Comparison of ENCODE assay signal across 9 mouse cellular contexts in genomic region chr11:106514446-106514845, GRCm38 (mm10). TPM values are rescaled to one million over a fixed set of nuclear protein-coding genes. Genes with fewer than 3 reads are reported as not detected.
A peak's percentile ranks its signal among the peaks of the same experiment; 100 is the strongest.
DNase-seq lines count a peak whose midpoint lies in the region; ATAC-seq and TF ChIP-seq lines count a peak whose summit lies in the region.
"Had no signal": no experiment of that assay in that cellular context is flagged by ENCODE, and none has a peak within 500 bp of the region (broad histone marks: within the 10 kb centered on the region; RNA-seq: fewer than 3 reads in every experiment).

No protein-coding gene starts in this region.

- DNase-seq in forebrain, embryonic 10.5 days (ENCODE audit: extremely low spot score, low spot score) = no peak
- no peak for DNase-seq in forebrain, embryonic 14.5 days (ENCODE audit: low spot score)
- DNase-seq in lung, postnatal 0 days (ENCODE audit: low spot score) = peak; percentile 56
- DNase-seq in lung, postnatal 36 days = no peak
- DNase-seq in kidney, postnatal 0 days (ENCODE audit: low spot score) = peak; percentile 78
- DNase-seq in cerebellum, postnatal 10 days = no peak
- no peak for DNase-seq in left cerebral cortex, postnatal 4 days

- intact Hi-C loops in left cerebral cortex, postnatal 4 days (cut with DNase I) = loop anchor here (5.0 kb wide), 2 partner anchors 98 to 113 kb away; partner anchors contain the start of gene Tex2

- peaks cover 12% of the 10 kb centered on the region for H3K36me3 ChIP-seq in forebrain, embryonic 10.5 days (replicated peaks)
- peaks cover 12% of the 10 kb centered on the region; the same call in 1 of the 2 replicates for H3K36me3 ChIP-seq in forebrain, embryonic 14.5 days (ENCODE audit: control insufficient read depth, insufficient read depth, low read length)
- peaks cover 10% of the 10 kb centered on the region for H3K36me3 ChIP-seq in lung, postnatal 0 days (ENCODE audit: insufficient read depth, low read length)
- no peaks in the 10 kb centered on the region for H3K36me3 ChIP-seq in kidney, postnatal 0 days (ENCODE audit: insufficient read depth, low read length)
- 0 out of 2 replicates have a peak, but pooled peaks cover 1% of the 10 kb centered on the region for H3K36me3 ChIP-seq in stomach, embryonic 16.5 days (ENCODE audit: control insufficient read depth, insufficient read depth, low read length)

- ATAC-seq in forebrain, embryonic 14.5 days = no peak
- peak; percentile 30; the same call in 1 of the 2 replicates for ATAC-seq in lung, postnatal 0 days
- peak; percentile 49; the same call in 1 of the 2 replicates for ATAC-seq in kidney, postnatal 0 days (replicated peaks; ENCODE audit: low FRiP score, low read depth)
- ATAC-seq in stomach, embryonic 16.5 days (ENCODE audit: insufficient read depth, low FRiP score) = peak; percentile 58

- TF ChIP-seq CTCF in lung, postnatal 0 days (IDR thresholded peaks at IDR 0.05) = no peak
- no peak for TF ChIP-seq CTCF in kidney, postnatal 0 days (IDR thresholded peaks at IDR 0.05; ENCODE audit: low read depth)

- no peak overlapping the region for H3K4me2 ChIP-seq in forebrain, embryonic 14.5 days (ENCODE audit: low read length)
- H3K4me2 ChIP-seq in lung, postnatal 0 days (replicated peaks; ENCODE audit: low read depth, low read length) = no peak overlapping the region
- no peak overlapping the region for H3K4me2 ChIP-seq in kidney, postnatal 0 days (ENCODE audit: low read length)
- H3K4me2 ChIP-seq in stomach, embryonic 16.5 days (ENCODE audit: low read depth, low read length) = no peak overlapping the region
- H3K4me2 ChIP-seq: lung, embryonic 15.5 days had no signal

- H3K27ac ChIP-seq in forebrain, embryonic 10.5 days = peak overlapping the region; percentile 56; the same call in 1 of the 2 replicates
- H3K27ac ChIP-seq in forebrain, embryonic 14.5 days (ENCODE audit: low read depth, low read length) = no peak overlapping the region
- H3K27ac ChIP-seq in lung, postnatal 0 days (ENCODE audit: low read length) = 0 out of 2 replicates have a peak overlapping the region, but pooled peaks have one; percentile 9
- peak overlapping the region; percentile 31; the same call in 1 of the 2 replicates for H3K27ac ChIP-seq in kidney, postnatal 0 days
- no peak overlapping the region for H3K27ac ChIP-seq in stomach, embryonic 16.5 days (ENCODE audit: low read length)
- H3K27ac ChIP-seq: lung, embryonic 15.5 days had no signal

- H3K27me3 ChIP-seq in forebrain, embryonic 10.5 days (ENCODE audit: poor library complexity, severe bottlenecking) = 0 out of 2 replicates have a peak, but pooled peaks cover 3% of the 10 kb centered on the region
- no peaks in the 10 kb centered on the region for H3K27me3 ChIP-seq in forebrain, embryonic 14.5 days (replicated peaks; ENCODE audit: control insufficient read depth, insufficient read depth, low read length)
- H3K27me3 ChIP-seq in lung, postnatal 0 days (replicated peaks; ENCODE audit: insufficient read depth, low read length) = no peaks in the 10 kb centered on the region
- H3K27me3 ChIP-seq in kidney, postnatal 0 days (ENCODE audit: insufficient read depth, low read length) = no peaks in the 10 kb centered on the region
- no peaks in the 10 kb centered on the region for H3K27me3 ChIP-seq in stomach, embryonic 16.5 days (ENCODE audit: control insufficient read depth, insufficient read depth, low read length)
- H3K27me3 ChIP-seq: lung, embryonic 15.5 days had no signal

- 68% methylated on average over 5 of the region's 5 CpGs for WGBS in forebrain, embryonic 10.5 days
- 61% methylated on average over 5 of the region's 5 CpGs for WGBS in forebrain, embryonic 14.5 days
- 43% methylated on average over 5 of the region's 5 CpGs for WGBS in lung, postnatal 0 days
- WGBS in kidney, postnatal 0 days = 28% methylated on average over 5 of the region's 5 CpGs
- WGBS in stomach, embryonic 16.5 days = 47% methylated on average over 5 of the region's 5 CpGs

- H3K4me1 ChIP-seq in forebrain, embryonic 10.5 days = peaks cover 31% of the 10 kb centered on the region
- no peaks in the 10 kb centered on the region for H3K4me1 ChIP-seq in forebrain, embryonic 14.5 days (ENCODE audit: control insufficient read depth, insufficient read depth, low read length)
- peaks cover 3% of the 10 kb centered on the region; the same call in 1 of the 2 replicates for H3K4me1 ChIP-seq in lung, postnatal 0 days (ENCODE audit: insufficient read depth, low read depth, low read length)
- no peaks in the 10 kb centered on the region for H3K4me1 ChIP-seq in kidney, postnatal 0 days (replicated peaks; ENCODE audit: insufficient read depth, low read length)
- H3K4me1 ChIP-seq in stomach, embryonic 16.5 days (ENCODE audit: control insufficient read depth, insufficient read depth, low read length) = 0 out of 2 replicates have a peak, but pooled peaks cover 7% of the 10 kb centered on the region

- TF ChIP-seq EP300 in lung, postnatal 0 days (IDR thresholded peaks at IDR 0.05) = no peak

- no peaks in the 10 kb centered on the region for H3K9me3 ChIP-seq in forebrain, embryonic 10.5 days
- H3K9me3 ChIP-seq in forebrain, embryonic 14.5 days (replicated peaks; ENCODE audit: control insufficient read depth, low read length) = no peaks in the 10 kb centered on the region
- no peaks in the 10 kb centered on the region for H3K9me3 ChIP-seq in lung, postnatal 0 days (ENCODE audit: low read length)
- H3K9me3 ChIP-seq in kidney, postnatal 0 days (replicated peaks; ENCODE audit: low read length) = no peaks in the 10 kb centered on the region
- H3K9me3 ChIP-seq in stomach, embryonic 16.5 days (replicated peaks; ENCODE audit: control insufficient read depth, low read length) = no peaks in the 10 kb centered on the region
- H3K9me3 ChIP-seq: lung, embryonic 15.5 days had no signal

- H3K4me3 ChIP-seq in forebrain, embryonic 10.5 days = no peak overlapping the region
- no peak overlapping the region for H3K4me3 ChIP-seq in forebrain, embryonic 14.5 days (ENCODE audit: low read depth, low read length)
- no peak overlapping the region for H3K4me3 ChIP-seq in lung, postnatal 0 days (ENCODE audit: low read depth, low read length)
- H3K4me3 ChIP-seq in kidney, postnatal 0 days (replicated peaks; ENCODE audit: low read depth, low read length) = no peak overlapping the region
- H3K4me3 ChIP-seq in stomach, embryonic 16.5 days (replicated peaks; ENCODE audit: low read length) = no peak overlapping the region
- H3K4me3 ChIP-seq: lung, embryonic 15.5 days had no signal

- no peak overlapping the region for H3K9ac ChIP-seq in forebrain, embryonic 14.5 days (ENCODE audit: low read length)
- H3K9ac ChIP-seq in lung, postnatal 0 days (replicated peaks; ENCODE audit: low read depth) = no peak overlapping the region
- H3K9ac ChIP-seq in kidney, postnatal 0 days (ENCODE audit: low read depth, low read length) = no peak overlapping the region
- 0 out of 2 replicates have a peak overlapping the region, but pooled peaks have one; percentile 10 for H3K9ac ChIP-seq in stomach, embryonic 16.5 days (ENCODE audit: low read length)
- H3K9ac ChIP-seq: lung, embryonic 15.5 days had no signal

RNA-seq across cellular contexts. Expression of gene Ern1, which starts 26.8 kb away (rescaled TPM):
- polyA plus RNA-seq in forebrain, embryonic 10.5 days (2016; fragmentation: Nextera tagmentation; extraction: Ambion mirVana) = 4.6 and 5.3 TPM in 2 replicates
- polyA plus RNA-seq in forebrain, embryonic 14.5 days (2014; fragmentation: Nextera tagmentation; extraction: Ambion mirVana) = 2.9 and 4.1 TPM in 2 replicates
- polyA plus RNA-seq in lung, postnatal 0 days (2015; fragmentation: Nextera tagmentation; extraction: Ambion mirVana) = 5.4 and 6.3 TPM in 2 replicates
- 3.3 and 3.5 TPM in 2 replicates for polyA plus RNA-seq in kidney, postnatal 0 days (2015; fragmentation: Nextera tagmentation; extraction: Ambion mirVana)
- polyA plus RNA-seq in stomach, embryonic 16.5 days (2015; fragmentation: Nextera tagmentation; extraction: Ambion mirVana) = 6.3 and 9.4 TPM in 2 replicates
- 10 to 100 TPM; 10.7 to 12.9 TPM for total RNA-seq in left cerebral cortex, postnatal 4 days (2021)

Comparison
In these comparisons a context has a peak if more than half of its experiments do, and no peak if none do; other contexts are left out.
1. DNase-seq: peak in lung, postnatal 0 days (single experiment) and kidney, postnatal 0 days (single experiment); none in forebrain, embryonic 10.5 days (single experiment), forebrain, embryonic 14.5 days (single experiment), lung, postnatal 36 days (single experiment), cerebellum, postnatal 10 days (0 of 2) and left cerebral cortex, postnatal 4 days (single experiment).
2. H3K27ac ChIP-seq: peak in forebrain, embryonic 10.5 days (single experiment), lung, postnatal 0 days (single experiment) and kidney, postnatal 0 days (single experiment); none in forebrain, embryonic 14.5 days (single experiment) and stomach, embryonic 16.5 days (single experiment).